Mouse (Mus musculus) forebrain, embryonic 10.5 days (tissue): ENCODE results near the gene S100pbp. TPM values are rescaled to one million over a fixed set of nuclear protein-coding genes. Genes with fewer than 3 reads are reported as not detected.

ENCODE experiments used
- DNase-seq: peaks from one replicate; pipeline ENCODE4 v3.0.0-alpha.2; 2017; ENCODE audit warnings: low spot score; ENCODE audit errors: extremely low spot score
- H3K27ac ChIP-seq: fragments of 300-500 bp; sonication (generic); 2 replicates; pipeline ENCODE4 v1.5.1; 2016; ENCODE audit warnings: mild to moderate bottlenecking
- H3K27me3 ChIP-seq: fragments of 300-500 bp; sonication (generic); 2 replicates; pipeline ENCODE4 v1.6.1; 2016; ENCODE audit warnings: mild to moderate bottlenecking; ENCODE audit not compliant: poor library complexity, severe bottlenecking
- H3K36me3 ChIP-seq: fragments of 300-500 bp; sonication (generic); replicated peaks from 2 replicates; pipeline ENCODE4 v1.6.1; 2016; ENCODE audit warnings: mild to moderate bottlenecking, moderate library complexity
- H3K4me1 ChIP-seq: fragments of 300-500 bp; sonication (generic); 2 replicates; pipeline ENCODE4 v1.6.1; 2016
- H3K4me3 ChIP-seq: fragments of 300-500 bp; sonication (generic); 2 replicates; pipeline ENCODE4 v1.5.1; 2016; ENCODE audit warnings: mild to moderate bottlenecking, moderate library complexity
- H3K9me3 ChIP-seq: fragments of 300-500 bp; sonication (generic); 2 replicates; pipeline ENCODE4 v1.6.1; 2016; ENCODE audit warnings: mild to moderate bottlenecking, moderate library complexity
- WGBS: fragments of 180-500 bp; shearing (Covaris S2); methylation state at CpG from one replicate; pipeline ENCODE4 v1.1.7; 2016; 5-methylcytosine and 5-hydroxymethylcytosine counted together
- polyA plus RNA-seq: library from polyadenylated mRNA; unstranded; fragments of >200 nt; fragmentation: Nextera tagmentation; extraction: Ambion mirVana; gene quantifications from 2 replicates; pipeline ENCODE4 v1.2.1, GENCODE M21; 2016

Gene S100pbp
- polyA plus RNA-seq, 1 experiment from 2014 or later, result 29.4 TPM

DNA sequence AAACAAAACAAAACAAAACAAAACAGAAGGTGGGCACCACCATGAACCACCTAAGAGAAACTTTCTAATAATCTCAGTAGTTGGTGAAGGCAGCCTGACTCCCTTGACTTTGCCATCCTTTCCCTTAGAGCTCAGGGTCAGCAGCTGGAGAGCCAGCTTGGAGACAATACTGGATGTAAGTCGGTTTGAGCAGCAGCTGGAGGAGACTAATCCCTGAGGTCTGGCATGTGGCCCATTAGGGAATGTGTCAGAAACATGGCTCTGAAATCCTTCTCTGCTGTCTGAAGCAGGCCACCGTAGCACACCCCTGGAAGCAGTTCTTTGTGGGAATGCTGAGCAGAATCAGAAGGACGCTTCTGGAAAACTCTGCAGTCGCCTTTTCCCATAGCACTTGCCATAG, 21.9 kb upstream of the S100pbp start:
- Histone ChIP-seq H3K4me1 (no peaks in the 10 kb centered on the region), H3K27me3 (no peaks in the 10 kb centered on the region), H3K36me3 (peaks cover 99% of the 10 kb centered on the region), H3K4me3 (no peak overlapping the region), H3K9me3 (no peaks in the 10 kb centered on the region), H3K27ac (no peak overlapping the region)
- DNase-seq, result no peak
- WGBS, result 92% methylated on average over 4 of the region's 4 CpGs

DNA sequence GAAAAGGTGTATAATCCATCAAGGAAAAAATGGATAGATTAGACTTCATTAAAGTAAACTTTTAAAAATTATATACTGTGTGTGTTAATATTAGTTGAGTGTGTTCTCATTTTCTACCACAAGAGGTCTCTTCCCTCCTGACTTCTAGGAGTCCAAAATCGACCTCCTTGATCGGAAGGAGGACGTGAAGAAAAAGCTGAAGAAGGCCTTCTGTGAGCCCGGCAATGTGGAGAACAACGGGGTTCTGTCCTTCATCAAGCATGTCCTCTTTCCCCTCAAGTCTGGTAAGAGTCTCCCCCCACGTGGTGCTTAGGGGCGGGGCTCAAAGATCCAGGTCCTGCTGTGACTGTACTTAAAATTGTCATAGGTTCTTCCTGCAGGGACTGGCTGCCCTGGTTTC, 20.0 kb upstream of the S100pbp start:
- Histone ChIP-seq H3K9me3 (no peaks in the 10 kb centered on the region), H3K4me1 (no peaks in the 10 kb centered on the region), H3K4me3 (no peak overlapping the region), H3K36me3 (peaks cover 99% of the 10 kb centered on the region), H3K27me3 (no peaks in the 10 kb centered on the region), H3K27ac (no peak overlapping the region)
- DNase-seq, result no peak
- WGBS, result 74% methylated on average over 7 of the region's 7 CpGs

DNA sequence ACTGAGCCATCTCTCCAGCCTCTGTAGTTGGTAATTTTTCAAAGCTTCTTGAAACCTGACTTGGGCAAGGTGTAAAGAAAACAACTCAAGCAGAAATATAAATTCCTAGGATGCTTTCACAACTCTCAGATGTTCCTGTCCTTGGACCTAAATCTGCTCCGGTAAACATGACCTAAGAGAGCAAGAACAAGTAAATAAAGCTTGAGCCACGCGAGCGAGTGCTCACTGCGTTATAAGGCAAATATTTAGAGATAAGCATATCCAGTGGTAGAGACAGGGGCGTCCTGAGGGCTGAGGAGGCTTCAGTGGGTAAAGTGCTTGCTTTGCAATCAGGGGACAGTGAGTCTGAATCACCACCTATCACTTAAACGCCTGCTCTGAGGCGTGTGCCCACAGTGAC, 17.3 kb upstream of the S100pbp start:
- Histone ChIP-seq H3K4me3 (no peak overlapping the region), H3K27me3 (no peaks in the 10 kb centered on the region), H3K4me1 (no peaks in the 10 kb centered on the region), H3K9me3 (no peaks in the 10 kb centered on the region), H3K36me3 (peaks cover 97% of the 10 kb centered on the region), H3K27ac (no peak overlapping the region)
- DNase-seq, result no peak
- 94% methylated on average over 8 of the region's 8 CpGs for WGBS

DNA sequence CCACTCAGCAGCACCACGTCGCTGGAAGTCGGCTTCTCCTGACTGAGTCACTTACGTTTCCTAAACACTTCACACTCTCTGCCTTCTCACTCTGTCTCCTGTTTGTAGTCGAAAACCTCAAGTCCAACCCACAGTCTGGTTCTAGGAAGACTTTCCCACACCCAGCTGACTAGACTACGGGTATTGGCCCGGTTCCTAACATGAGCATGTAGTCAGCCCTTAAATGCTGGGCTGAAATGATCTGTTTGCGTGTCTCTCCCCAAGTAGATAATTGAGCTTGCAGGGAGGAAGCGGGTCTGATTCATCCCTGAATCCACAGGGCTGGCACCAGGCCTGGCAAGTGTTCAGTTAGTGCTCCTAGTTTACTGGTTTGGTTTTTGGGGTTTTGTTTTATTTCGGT, 15.1 kb upstream of the S100pbp start:
- Histone ChIP-seq H3K36me3 (peaks cover 98% of the 10 kb centered on the region), H3K9me3 (no peaks in the 10 kb centered on the region), H3K4me3 (no peak overlapping the region), H3K4me1 (no peaks in the 10 kb centered on the region), H3K27me3 (no peaks in the 10 kb centered on the region), H3K27ac (no peak overlapping the region)
- DNase-seq, result no peak
- WGBS, result 96% methylated on average over 10 of the region's 10 CpGs

DNA sequence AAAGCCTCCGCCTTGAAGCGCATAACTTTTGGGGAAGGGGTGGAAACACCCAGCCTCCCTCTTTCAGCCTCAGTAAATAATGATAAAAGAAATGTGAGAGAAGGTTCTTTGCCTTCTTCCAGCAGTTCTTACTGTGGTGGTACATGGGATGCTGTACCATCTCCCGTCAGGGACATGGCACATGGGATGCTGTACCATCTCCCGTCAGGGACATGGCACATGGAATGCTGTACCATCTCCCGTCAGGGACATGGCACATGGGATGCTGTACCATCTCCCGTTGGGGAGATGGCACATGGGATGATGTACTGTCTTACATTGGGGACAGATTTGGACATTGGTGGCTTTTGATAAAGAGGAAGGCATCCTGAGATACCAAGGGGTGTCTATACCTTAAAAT, 8.0 kb upstream of the S100pbp start:
- WGBS, result 94% methylated on average over 6 of the region's 6 CpGs
- Histone ChIP-seq H3K36me3 (peaks cover 93% of the 10 kb centered on the region), H3K27ac (no peak overlapping the region), H3K9me3 (no peaks in the 10 kb centered on the region), H3K4me3 (no peak overlapping the region), H3K27me3 (no peaks in the 10 kb centered on the region), H3K4me1 (no peaks in the 10 kb centered on the region)
- no peak for DNase-seq

DNA sequence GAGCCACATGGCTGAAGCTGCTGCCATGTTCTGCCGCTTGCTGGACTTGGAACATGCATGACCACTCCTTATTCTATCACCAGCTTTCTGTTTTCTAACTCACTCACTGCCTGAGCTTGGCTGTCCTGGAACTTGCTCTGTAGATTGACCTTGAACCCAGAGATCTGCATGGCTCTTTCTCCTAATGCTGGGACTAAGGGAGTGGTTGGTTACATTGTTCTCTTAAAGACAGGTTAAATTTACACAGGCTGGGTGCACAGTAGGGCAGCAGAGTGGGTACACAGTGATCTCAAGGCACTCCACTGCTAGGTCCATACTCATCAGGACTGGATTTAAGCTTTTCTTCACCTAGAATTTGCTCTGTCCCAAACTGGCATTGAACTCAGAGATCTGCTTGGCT, 4.8 kb upstream of the S100pbp start:
- H3K4me3 ChIP-seq, result no peak overlapping the region
- H3K9me3 ChIP-seq, result no peaks in the 10 kb centered on the region
- H3K36me3 ChIP-seq, result peaks cover 66% of the 10 kb centered on the region
- WGBS, result 97% methylated on average over 1 of the region's 1 CpGs
- H3K27ac ChIP-seq, result no peak overlapping the region
- DNase-seq, result no peak
- no peaks in the 10 kb centered on the region for H3K27me3 ChIP-seq
- peaks cover 20% of the 10 kb centered on the region for H3K4me1 ChIP-seq

DNA sequence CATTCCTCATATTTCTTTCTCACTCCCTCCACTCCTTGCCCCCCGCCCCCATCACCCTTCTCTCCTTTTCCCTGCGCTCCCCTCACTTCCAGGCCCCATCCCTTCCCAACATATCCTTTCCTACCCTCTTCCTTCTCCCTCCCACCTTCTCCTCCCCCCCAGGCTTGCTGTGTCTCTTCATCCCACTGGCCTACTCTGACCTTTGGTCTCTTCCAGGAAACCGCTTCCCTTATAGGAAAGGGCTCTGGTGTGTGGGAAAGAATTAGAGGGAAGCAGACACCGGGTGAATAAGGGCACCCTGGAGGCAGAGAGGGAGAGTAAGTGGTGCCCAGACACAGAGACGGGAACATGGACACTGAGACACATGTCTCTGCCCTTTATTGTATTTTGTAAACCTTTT, 2.2 kb upstream of the S100pbp start:
- no peak overlapping the region for H3K27ac ChIP-seq
- H3K4me1 ChIP-seq, result peaks cover 36% of the 10 kb centered on the region
- peak overlapping the region; percentile 98 for H3K4me3 ChIP-seq

DNA sequence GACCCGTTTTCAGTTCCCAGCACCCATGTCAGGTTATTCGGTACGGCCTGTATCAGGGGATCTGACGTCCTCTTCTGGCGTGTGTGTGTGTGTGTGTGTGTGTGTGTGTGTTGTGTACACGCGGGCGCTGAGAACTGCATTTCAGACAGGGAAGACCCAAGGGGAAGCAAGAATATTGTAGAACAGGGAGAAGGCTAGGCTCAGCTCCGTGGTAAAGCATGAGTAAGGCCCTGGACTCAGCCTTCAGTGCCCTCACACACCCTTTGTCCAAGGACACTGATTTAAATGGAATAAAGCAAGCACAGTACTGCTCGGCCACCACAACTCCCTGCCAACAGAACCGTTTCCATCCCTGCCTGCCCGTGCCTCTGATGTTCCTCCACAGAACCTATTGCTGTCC, 1.0 kb upstream of the S100pbp start:
- peaks cover 31% of the 10 kb centered on the region for H3K36me3 ChIP-seq
- DNase-seq, result no peak
- H3K4me3 ChIP-seq, result peak overlapping the region; percentile 98
- H3K9me3 ChIP-seq, result no peaks in the 10 kb centered on the region
- H3K27me3 ChIP-seq, result no peaks in the 10 kb centered on the region
- H3K4me1 ChIP-seq, result peaks cover 36% of the 10 kb centered on the region
- H3K27ac ChIP-seq, result peak overlapping the region; percentile 98
- WGBS, result 8% methylated on average over 12 of the region's 12 CpGs

More for the DNA sequence above, 2.2 kb upstream of the S100pbp start:
- Histone ChIP-seq H3K36me3 (peaks cover 43% of the 10 kb centered on the region), H3K9me3 (no peaks in the 10 kb centered on the region), H3K27me3 (no peaks in the 10 kb centered on the region)
- DNase-seq, result no peak
- 67% methylated on average over 5 of the region's 5 CpGs for WGBS

DNA sequence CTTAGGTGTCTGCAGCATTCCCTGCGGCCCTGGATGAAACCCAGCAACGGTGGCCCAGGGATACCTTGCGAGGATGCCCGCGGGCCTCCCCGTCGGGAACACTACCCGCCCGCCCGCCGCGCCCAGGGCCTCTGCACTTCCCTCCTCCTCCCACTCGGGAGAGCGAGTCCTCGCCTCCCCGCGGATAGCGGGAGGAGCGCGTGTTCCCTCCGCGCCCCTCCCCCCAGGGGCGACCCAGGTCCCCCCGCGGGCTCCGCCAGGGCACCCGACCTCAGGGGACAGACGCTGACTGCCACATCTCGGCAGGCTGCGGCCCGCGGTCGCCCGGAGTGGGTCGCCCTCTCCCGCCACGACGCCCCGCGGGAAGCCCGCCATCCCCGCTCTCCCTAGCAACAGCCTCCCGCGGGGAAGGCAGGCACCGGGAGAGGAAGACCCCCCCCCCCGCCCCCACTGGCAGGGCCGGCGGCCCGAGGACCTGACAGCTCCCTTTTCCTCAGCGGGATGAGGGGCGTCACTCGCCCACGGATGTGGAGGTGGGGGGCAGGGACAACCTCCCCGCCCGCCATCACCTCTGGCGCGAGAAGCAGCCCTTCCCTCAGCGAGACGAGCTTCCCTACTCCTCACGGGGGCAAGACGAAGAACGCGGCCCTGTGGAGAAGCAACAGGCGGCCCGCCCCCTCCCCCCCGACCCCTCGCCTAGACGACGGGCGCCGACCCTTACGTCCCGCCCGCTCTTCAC, 555 bp downstream of the S100pbp start:
- peak; percentile 56 for DNase-seq
- Histone ChIP-seq H3K36me3 (peaks cover 22% of the 10 kb centered on the region), H3K27ac (peak overlapping the region; percentile 98), H3K4me3 (peak overlapping the region; percentile 98), H3K4me1 (peaks cover 36% of the 10 kb centered on the region), H3K27me3 (no peaks in the 10 kb centered on the region), H3K9me3 (no peaks in the 10 kb centered on the region)
- WGBS, result under 1% methylated on average over 71 of the region's 74 CpGs

DNA sequence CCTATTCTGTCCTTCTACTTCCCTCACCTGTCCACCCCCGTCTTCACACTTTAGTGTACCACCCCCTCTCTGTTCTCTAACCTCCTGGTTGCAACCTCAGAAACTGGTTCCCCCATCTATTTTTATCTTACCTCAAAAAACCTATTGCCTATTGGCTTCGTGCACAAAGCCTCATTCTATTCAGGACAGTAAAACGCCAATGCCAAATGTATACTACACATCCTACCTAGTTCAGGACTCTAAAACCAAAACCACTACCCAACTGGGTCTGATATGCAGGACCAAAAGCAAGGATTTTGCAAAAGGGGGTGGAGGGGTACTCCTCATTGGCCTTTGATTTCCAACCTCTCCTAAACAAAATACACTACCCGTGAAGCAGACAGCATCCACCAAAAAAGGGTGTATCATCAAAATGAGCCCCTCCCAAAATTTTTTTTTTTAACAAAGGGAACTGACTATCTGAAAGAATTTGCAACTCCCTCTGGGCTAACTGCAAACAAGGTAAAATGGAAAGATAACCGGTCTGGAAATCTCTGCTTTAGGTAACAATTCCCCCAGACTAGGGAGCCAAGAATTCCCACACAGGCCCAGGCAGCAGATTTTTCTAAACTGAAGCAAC, 1.4 kb downstream of the S100pbp start:
- peak overlapping the region; percentile 98 for H3K27ac ChIP-seq
- 51% methylated on average over 5 of the region's 5 CpGs for WGBS
- no peak for DNase-seq

DNA sequence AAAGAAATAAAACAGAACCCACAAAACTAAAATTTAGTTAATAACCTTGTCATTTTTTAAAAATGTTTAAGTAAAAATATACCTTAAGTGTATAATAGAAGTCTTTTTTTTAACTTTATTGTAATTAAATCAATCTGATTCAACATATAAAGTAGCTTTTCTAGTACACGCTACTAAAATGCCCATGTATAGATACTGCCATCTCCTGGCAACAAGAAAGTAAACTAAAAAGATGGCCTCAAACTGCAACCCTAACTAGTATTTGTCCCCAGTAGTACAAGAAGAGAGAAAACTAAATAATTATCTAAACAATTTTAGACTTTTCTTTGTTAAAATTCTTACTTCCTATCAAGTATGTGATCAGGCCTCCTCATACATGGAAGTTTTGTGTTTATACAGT, 10.0 kb downstream of the S100pbp start:
- peaks cover 88% of the 10 kb centered on the region for H3K36me3 ChIP-seq

More for the DNA sequence above, 1.4 kb downstream of the S100pbp start:
- Histone ChIP-seq H3K4me3 (peak overlapping the region; percentile 98), H3K36me3 (peaks cover 19% of the 10 kb centered on the region), H3K4me1 (peaks cover 36% of the 10 kb centered on the region), H3K27me3 (no peaks in the 10 kb centered on the region), H3K9me3 (no peaks in the 10 kb centered on the region)

DNA sequence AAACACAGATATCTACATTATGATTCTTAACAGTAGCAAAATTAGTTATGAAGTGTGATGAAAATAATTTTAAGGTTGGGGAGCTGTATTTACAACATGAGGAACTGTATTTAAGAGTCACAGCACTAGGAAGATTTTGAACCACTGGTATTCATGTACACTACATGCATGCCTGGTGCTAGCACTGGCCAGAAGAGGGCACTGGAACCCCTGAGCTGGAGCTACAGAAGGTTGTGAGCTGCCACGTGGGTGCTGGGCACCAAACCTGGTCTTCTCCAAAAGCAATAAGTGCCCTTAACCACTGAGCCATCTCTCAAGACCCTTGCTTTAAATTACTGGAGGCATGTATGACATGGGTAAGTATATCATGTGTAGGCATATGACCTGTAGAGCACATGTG, 17.0 kb downstream of the S100pbp start:
- H3K9me3 ChIP-seq, result no peaks in the 10 kb centered on the region
- WGBS, result 74% methylated on average over 1 of the region's 1 CpGs
- no peak overlapping the region for H3K27ac ChIP-seq
- H3K36me3 ChIP-seq, result peaks cover 96% of the 10 kb centered on the region
- H3K27me3 ChIP-seq, result no peaks in the 10 kb centered on the region
- no peak for DNase-seq
- H3K4me1 ChIP-seq, result no peaks in the 10 kb centered on the region
- no peak overlapping the region for H3K4me3 ChIP-seq

More for the DNA sequence above, 10.0 kb downstream of the S100pbp start:
- Histone ChIP-seq H3K9me3 (no peaks in the 10 kb centered on the region), H3K27me3 (no peaks in the 10 kb centered on the region), H3K4me3 (no peak overlapping the region), H3K4me1 (no peaks in the 10 kb centered on the region), H3K27ac (no peak overlapping the region)
- DNase-seq, result no peak
- WGBS, result 87% methylated on average over 1 of the region's 1 CpGs

DNA sequence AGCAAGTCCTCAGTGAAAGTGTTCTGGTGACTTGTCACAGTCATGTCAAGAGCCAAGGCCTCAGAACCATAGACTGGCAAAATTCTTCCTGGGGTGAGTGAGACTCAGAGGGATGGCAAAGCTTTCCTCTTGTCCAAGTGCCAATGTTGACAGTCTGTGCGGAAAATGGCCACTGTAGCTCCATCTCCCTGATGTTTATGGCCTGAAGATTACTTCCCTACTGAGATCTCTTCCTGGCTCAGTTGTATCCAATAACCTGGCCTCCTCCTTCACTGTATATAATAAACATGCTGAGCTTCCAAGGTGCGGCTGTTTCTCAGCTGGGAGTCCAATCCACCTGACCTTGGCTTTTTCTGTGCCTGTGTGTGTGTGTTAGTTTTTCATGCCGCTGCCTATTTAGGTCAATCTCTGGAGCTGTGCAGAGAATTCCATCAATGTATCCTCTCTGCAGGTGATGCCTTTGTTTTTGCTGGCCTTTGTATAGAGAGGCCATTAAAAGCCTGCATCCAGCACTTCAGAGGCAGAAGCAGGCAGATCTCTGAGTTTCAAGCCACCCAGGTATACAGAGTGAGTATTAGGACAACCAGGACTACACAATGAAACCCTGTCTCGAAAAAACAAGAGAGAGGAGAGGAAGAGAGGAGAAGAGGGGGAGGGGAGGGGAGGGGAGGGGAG, 27.8 kb downstream of the S100pbp start:
- Histone ChIP-seq H3K9me3 (no peaks in the 10 kb centered on the region), H3K27ac (no peak overlapping the region), H3K27me3 (no peaks in the 10 kb centered on the region), H3K4me3 (no peak overlapping the region), H3K4me1 (no peaks in the 10 kb centered on the region), H3K36me3 (peaks cover 91% of the 10 kb centered on the region)
- no peak for DNase-seq
- 95% methylated on average over 4 of the region's 4 CpGs for WGBS
